Mouse (Mus musculus): ENCODE results near the gene Ifna15. TPM values are rescaled to one million over a fixed set of nuclear protein-coding genes. Genes with fewer than 3 reads are reported as not detected.

Gene Ifna15
- total RNA-seq, 2 experiments from 2014 or later, result not detected

DNA sequence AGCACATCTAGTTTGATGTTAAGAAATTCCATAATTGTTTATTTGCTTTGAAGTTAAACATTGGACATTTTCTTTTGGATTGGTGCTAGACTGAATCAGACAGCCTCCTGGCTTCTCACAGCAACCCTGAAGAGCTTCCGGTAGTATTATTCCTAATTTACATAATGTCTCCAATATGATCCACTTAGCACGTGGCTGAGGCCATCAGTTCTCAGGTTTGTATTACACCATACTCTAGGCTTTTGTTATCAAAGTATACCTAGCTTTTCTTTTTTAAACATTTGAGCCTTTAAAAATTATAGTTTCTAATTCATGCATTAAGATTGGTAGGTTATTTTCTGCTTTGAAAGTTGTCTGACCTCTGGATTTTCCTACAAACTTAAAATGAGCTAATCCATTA is 42.8 kb downstream of the Ifna15 start:
- ATAC-seq (replicated peaks; ENCODE audit: poor library complexity), result no peak

DNA sequence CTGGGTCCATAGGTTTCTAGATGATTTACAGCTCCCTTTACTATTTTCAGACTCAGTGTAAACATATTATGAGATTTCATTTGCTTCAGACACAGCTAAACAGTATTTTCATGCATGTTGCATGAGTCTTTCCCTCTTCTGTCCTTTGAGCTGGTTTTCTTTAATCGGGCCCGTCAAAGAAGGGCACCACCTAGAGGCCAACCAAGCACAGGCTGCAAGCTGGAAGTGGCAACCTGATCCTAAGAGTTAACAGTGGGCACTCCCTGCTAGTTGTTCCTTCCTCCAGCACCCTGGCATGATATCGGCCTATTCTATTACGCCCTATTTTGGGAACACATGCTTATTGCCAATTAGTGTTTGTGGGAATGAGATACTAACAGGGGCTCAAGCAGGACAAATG is 43.6 kb downstream of the Ifna15 start:
- ATAC-seq (replicated peaks; ENCODE audit: poor library complexity), result peak; percentile 73

DNA sequence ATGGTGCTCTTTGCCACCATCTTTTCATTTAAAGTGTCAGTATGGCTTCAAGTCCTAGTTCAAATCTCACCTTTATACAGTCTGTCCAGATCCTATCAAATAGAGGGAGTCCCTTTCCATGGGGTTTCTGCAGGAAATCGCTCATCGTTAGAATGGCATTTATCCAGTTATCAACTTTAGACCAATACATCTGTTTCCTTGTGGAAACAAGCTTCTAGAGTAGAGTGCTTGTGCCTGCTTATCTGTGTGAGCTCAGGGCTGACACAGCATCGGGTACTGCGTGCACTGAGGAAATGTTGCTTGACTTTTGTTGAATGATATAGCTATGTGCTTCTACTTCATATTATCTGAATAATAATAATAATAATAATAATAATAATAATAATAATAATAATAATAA is 44.3 kb downstream of the Ifna15 start:
- ATAC-seq (replicated peaks; ENCODE audit: poor library complexity), result peak; percentile 60

Other genes with a start within 250 kb of the Ifna15 start
- gene Hacd4, start 119.3 kb downstream of the Ifna15 start, total RNA-seq (2015), result 6.4 and 6.9 TPM in 2 replicates
- gene Hacd4, start 119.3 kb downstream of the Ifna15 start, total RNA-seq (2017), result 2.0 and 3.3 TPM in 2 replicates
- gene Ifnb1, start 35.5 kb downstream of the Ifna15 start, total RNA-seq (2015), result 0.95 TPM in 1 of 2 replicates, not detected in the other
- gene Ifnb1, start 35.5 kb downstream of the Ifna15 start, total RNA-seq (2017), result not detected in 2 replicates
- gene Ifna14, start 13.6 kb upstream of the Ifna15 start, total RNA-seq (2015), result not detected in 2 replicates
- not detected in 2 replicates for gene Ifna14, start 13.6 kb upstream of the Ifna15 start, total RNA-seq (2017)
- not detected in 2 replicates for gene Ifna9, start 34.1 kb upstream of the Ifna15 start, total RNA-seq (2015)
- not detected in 2 replicates for gene Ifna9, start 34.1 kb upstream of the Ifna15 start, total RNA-seq (2017)
- gene Ifna12, start 45.1 kb upstream of the Ifna15 start, total RNA-seq (2015), result not detected in 2 replicates
- not detected in 2 replicates for gene Ifna12, start 45.1 kb upstream of the Ifna15 start, total RNA-seq (2017)
- gene C87499, start 76.2 kb upstream of the Ifna15 start, total RNA-seq (2015), result not detected in 2 replicates
- gene C87499, start 76.2 kb upstream of the Ifna15 start, total RNA-seq (2017), result not detected in 2 replicates
- gene Ifna13, start 86.2 kb upstream of the Ifna15 start, total RNA-seq (2015), result not detected in 2 replicates
- 0.20 and 0.29 TPM in 2 replicates for gene Ifna13, start 86.2 kb upstream of the Ifna15 start, total RNA-seq (2017)
- not detected in 2 replicates for gene Ifna16, start 118.7 kb upstream of the Ifna15 start, total RNA-seq (2015)
- not detected in 2 replicates for gene Ifna16, start 118.7 kb upstream of the Ifna15 start, total RNA-seq (2017)
- gene Ifna2, start 125.7 kb upstream of the Ifna15 start, total RNA-seq (2015), result not detected in 2 replicates
- gene Ifna2, start 125.7 kb upstream of the Ifna15 start, total RNA-seq (2017), result not detected in 2 replicates
- not detected in 2 replicates for gene Ifnab, start 133.1 kb upstream of the Ifna15 start, total RNA-seq (2015)
- gene Ifnab, start 133.1 kb upstream of the Ifna15 start, total RNA-seq (2017), result not detected in 2 replicates
- gene Gm26566, start 163.6 kb upstream of the Ifna15 start, total RNA-seq (2015), result 0.56 TPM in 1 of 2 replicates, not detected in the other
- 1.2 and 1.5 TPM in 2 replicates for gene Gm26566, start 163.6 kb upstream of the Ifna15 start, total RNA-seq (2017)
- 48.8 and 49.8 TPM in 2 replicates for gene Klhl9, start 164.2 kb upstream of the Ifna15 start, total RNA-seq (2015)
- 70.2 and 85.6 TPM in 2 replicates for gene Klhl9, start 164.2 kb upstream of the Ifna15 start, total RNA-seq (2017)
- not detected in 2 replicates for gene Gm13271, start 196.6 kb upstream of the Ifna15 start, total RNA-seq (2015)
- not detected in 2 replicates for gene Gm13271, start 196.6 kb upstream of the Ifna15 start, total RNA-seq (2017)
- not detected in 2 replicates for gene Gm13283, start 201.9 kb upstream of the Ifna15 start, total RNA-seq (2015)
- gene Gm13283, start 201.9 kb upstream of the Ifna15 start, total RNA-seq (2017), result 0.67 and 0.68 TPM in 2 replicates
- gene Gm13290, start 215.6 kb upstream of the Ifna15 start, total RNA-seq (2015), result not detected in 2 replicates
- gene Gm13290, start 215.6 kb upstream of the Ifna15 start, total RNA-seq (2017), result not detected in 2 replicates
- gene Gm13289, start 218.7 kb upstream of the Ifna15 start, total RNA-seq (2015), result not detected in 2 replicates
- gene Gm13289, start 218.7 kb upstream of the Ifna15 start, total RNA-seq (2017), result not detected in 2 replicates
- 0.49 TPM in 1 of 2 replicates, not detected in the other for gene Gm13272, start 221.6 kb upstream of the Ifna15 start, total RNA-seq (2015)
- not detected in 2 replicates for gene Gm13272, start 221.6 kb upstream of the Ifna15 start, total RNA-seq (2017)
- 0.25 TPM in 1 of 2 replicates, not detected in the other for gene Ifnz, start 223.9 kb upstream of the Ifna15 start, total RNA-seq (2015)
- gene Ifnz, start 223.9 kb upstream of the Ifna15 start, total RNA-seq (2017), result not detected in 2 replicates
- gene Gm13276, start 227.5 kb upstream of the Ifna15 start, total RNA-seq (2015), result not detected in 2 replicates
- not detected in 2 replicates for gene Gm13276, start 227.5 kb upstream of the Ifna15 start, total RNA-seq (2017)
- not detected in 2 replicates for gene Gm13277, start 230.4 kb upstream of the Ifna15 start, total RNA-seq (2015)
- gene Gm13277, start 230.4 kb upstream of the Ifna15 start, total RNA-seq (2017), result not detected in 2 replicates
- not detected in 2 replicates for gene Gm13278, start 233.3 kb upstream of the Ifna15 start, total RNA-seq (2015)
- not detected in 2 replicates for gene Gm13278, start 233.3 kb upstream of the Ifna15 start, total RNA-seq (2017)
- gene Gm13275, start 236.2 kb upstream of the Ifna15 start, total RNA-seq (2015), result not detected in 2 replicates
- not detected in 2 replicates for gene Gm13275, start 236.2 kb upstream of the Ifna15 start, total RNA-seq (2017)
- gene Gm13279, start 239.2 kb upstream of the Ifna15 start, total RNA-seq (2015), result not detected in 2 replicates
- not detected in 2 replicates for gene Gm13279, start 239.2 kb upstream of the Ifna15 start, total RNA-seq (2017)
- gene Gm13285, start 241.4 kb upstream of the Ifna15 start, total RNA-seq (2015), result not detected in 2 replicates
- gene Gm13285, start 241.4 kb upstream of the Ifna15 start, total RNA-seq (2017), result not detected in 2 replicates
- not detected in 2 replicates for gene Gm13287, start 245.0 kb upstream of the Ifna15 start, total RNA-seq (2015)
- not detected in 2 replicates for gene Gm13287, start 245.0 kb upstream of the Ifna15 start, total RNA-seq (2017)
- gene Gm13288, start 247.3 kb upstream of the Ifna15 start, total RNA-seq (2015), result 0.07 TPM in 1 of 2 replicates, not detected in the other
- 0.07 and 0.12 TPM in 2 replicates for gene Gm13288, start 247.3 kb upstream of the Ifna15 start, total RNA-seq (2017)

All from megakaryocyte progenitor cell, adult 5-6 weeks (primary cell).